Mouse (Mus musculus): ENCODE measurements around the gene Clptm1. TPM values are rescaled to one million over a fixed set of nuclear protein-coding genes. Genes with fewer than 3 reads are reported as not detected.
A peak's percentile ranks its signal among the peaks of the same experiment; 100 is the strongest.

Clptm1 gene
- polyA plus RNA-seq, 1 experiment from 2014 or later = 70.6 TPM

GRCm38 (mm10) chr7:19694336-19695212 lies 29.7 kb upstream of the Clptm1 start:
- no peak overlapping the region for H3K4me3 ChIP-seq (ENCODE audit: low read depth, low read length)
- peak overlapping the region; percentile 46; the same call in 1 of the 2 replicates for H3K27ac ChIP-seq (ENCODE audit: low read depth, low read length)
- 45% methylated on average over 10 of the region's 10 CpGs for WGBS
- H3K36me3 ChIP-seq (ENCODE audit: control insufficient read depth, insufficient read depth) = no peaks in the 10 kb centered on the region
- TF ChIP-seq CTCF (IDR thresholded peaks at IDR 0.05; ENCODE audit: low read depth) = no peak
- H3K4me2 ChIP-seq (replicated peaks; ENCODE audit: low read depth) = no peak overlapping the region
- no peaks in the 10 kb centered on the region for H3K9me3 ChIP-seq (ENCODE audit: control insufficient read depth)
- H3K4me1 ChIP-seq (replicated peaks; ENCODE audit: control insufficient read depth, insufficient read depth, low read length) = peaks cover 21% of the 10 kb centered on the region
- no peak for ATAC-seq
- H3K9ac ChIP-seq (ENCODE audit: low read depth, low read length) = no peak overlapping the region
- no peaks in the 10 kb centered on the region for H3K27me3 ChIP-seq (replicated peaks; ENCODE audit: control insufficient read depth, insufficient read depth, low read length)

GRCm38 (mm10) chr7:19693421-19693820 lies 28.6 kb upstream of the Clptm1 start:
- no peak for TF ChIP-seq CTCF (IDR thresholded peaks at IDR 0.05; ENCODE audit: low read depth)
- peak; percentile 56 for ATAC-seq
- Histone ChIP-seq H3K9ac (ENCODE audit: low read depth, low read length) (no peak overlapping the region), H3K4me1 (replicated peaks; ENCODE audit: control insufficient read depth, insufficient read depth, low read length) (peaks cover 16% of the 10 kb centered on the region; the same call in 1 of the 2 replicates), H3K4me2 (replicated peaks; ENCODE audit: low read depth) (peak overlapping the region; percentile 17; the same call in 1 of the 2 replicates), H3K4me3 (ENCODE audit: low read depth, low read length) (no peak overlapping the region), H3K36me3 (ENCODE audit: control insufficient read depth, insufficient read depth) (no peaks in the 10 kb centered on the region), H3K27ac (ENCODE audit: low read depth, low read length) (peak overlapping the region; percentile 46), H3K27me3 (replicated peaks; ENCODE audit: control insufficient read depth, insufficient read depth, low read length) (no peaks in the 10 kb centered on the region), H3K9me3 (ENCODE audit: control insufficient read depth) (no peaks in the 10 kb centered on the region)
- WGBS = 16% methylated on average over 9 of the region's 10 CpGs

- peak within 1 kb of the TSS; percentile 17; the same call in 1 of the 2 replicates for H3K4me2 ChIP-seq (replicated peaks; ENCODE audit: low read depth)
- no peak for TF ChIP-seq CTCF (IDR thresholded peaks at IDR 0.05; ENCODE audit: low read depth)
- 48% methylated on average over 28 of the region's 28 CpGs for WGBS
- H3K4me3 ChIP-seq (ENCODE audit: low read depth, low read length) = no peak within 1 kb of the TSS
- H3K27ac ChIP-seq (ENCODE audit: low read depth, low read length) = peak within 1 kb of the TSS; percentile 46; the same call in 1 of the 2 replicates
- no peaks in the 10 kb centered on the region for H3K27me3 ChIP-seq (replicated peaks; ENCODE audit: control insufficient read depth, insufficient read depth, low read length)
- H3K9ac ChIP-seq (ENCODE audit: low read depth, low read length) = no peak within 1 kb of the TSS
- peaks cover 16% of the 10 kb centered on the region; the same call in 1 of the 2 replicates for H3K4me1 ChIP-seq (replicated peaks; ENCODE audit: control insufficient read depth, insufficient read depth, low read length)
- ATAC-seq = no peak
- no peaks in the 10 kb centered on the region for H3K36me3 ChIP-seq (ENCODE audit: control insufficient read depth, insufficient read depth)
- no peaks in the 10 kb centered on the region for H3K9me3 ChIP-seq (ENCODE audit: control insufficient read depth)
Observed at GRCm38 (mm10) chr7:19691873-19692865, 27.3 kb upstream of the Clptm1 start, which contains the start of gene Apoc1. Apoc1 (minus strand) TSS chr7:19692660.

- ATAC-seq = no peak
Observed at GRCm38 (mm10) chr7:19691434-19691833, 26.6 kb upstream of the Clptm1 start.

GRCm38 (mm10) chr7:19690845-19691244 lies 26.0 kb upstream of the Clptm1 start:
- no peaks in the 10 kb centered on the region for H3K9me3 ChIP-seq (ENCODE audit: control insufficient read depth)
- TF ChIP-seq CTCF (IDR thresholded peaks at IDR 0.05; ENCODE audit: low read depth) = no peak
- ATAC-seq = no peak
- H3K9ac ChIP-seq (ENCODE audit: low read depth, low read length) = no peak overlapping the region
- H3K27me3 ChIP-seq (replicated peaks; ENCODE audit: control insufficient read depth, insufficient read depth, low read length) = no peaks in the 10 kb centered on the region
- no peak overlapping the region; the same call in 1 of the 2 replicates for H3K27ac ChIP-seq (ENCODE audit: low read depth, low read length)
- H3K36me3 ChIP-seq (ENCODE audit: control insufficient read depth, insufficient read depth) = no peaks in the 10 kb centered on the region
- WGBS = 73% methylated on average over 4 of the region's 4 CpGs
- H3K4me2 ChIP-seq (replicated peaks; ENCODE audit: low read depth) = no peak overlapping the region
- H3K4me3 ChIP-seq (ENCODE audit: low read depth, low read length) = no peak overlapping the region
- H3K4me1 ChIP-seq (replicated peaks; ENCODE audit: control insufficient read depth, insufficient read depth, low read length) = peaks cover 16% of the 10 kb centered on the region; the same call in 1 of the 2 replicates

More at GRCm38 (mm10) chr7:19691434-19691833, 26.6 kb upstream of the Clptm1 start:
- no peak overlapping the region for H3K27ac ChIP-seq (ENCODE audit: low read depth, low read length)
- no peak overlapping the region for H3K4me2 ChIP-seq (replicated peaks; ENCODE audit: low read depth)
- peaks cover 16% of the 10 kb centered on the region; the same call in 1 of the 2 replicates for H3K4me1 ChIP-seq (replicated peaks; ENCODE audit: control insufficient read depth, insufficient read depth, low read length)
- no peaks in the 10 kb centered on the region for H3K36me3 ChIP-seq (ENCODE audit: control insufficient read depth, insufficient read depth)
- H3K4me3 ChIP-seq (ENCODE audit: low read depth, low read length) = no peak overlapping the region
- no peaks in the 10 kb centered on the region for H3K27me3 ChIP-seq (replicated peaks; ENCODE audit: control insufficient read depth, insufficient read depth, low read length)
- H3K9ac ChIP-seq (ENCODE audit: low read depth, low read length) = no peak overlapping the region
- WGBS = 61% methylated on average over 6 of the region's 6 CpGs
- no peaks in the 10 kb centered on the region for H3K9me3 ChIP-seq (ENCODE audit: control insufficient read depth)
- no peak for TF ChIP-seq CTCF (IDR thresholded peaks at IDR 0.05; ENCODE audit: low read depth)

Data from intestine, postnatal 0 days (tissue).